Mouse (Mus musculus) heart, adult 9 months (tissue): ENCODE results near the gene Slc51b.

ENCODE experiments used
- DNase-seq, 2 experiments: peaks; one replicate each; pipeline ENCODE4 v3.0.0; 2022; ENCODE audit warnings: low spot score in 2 of 2

Slc51b gene

DNA sequence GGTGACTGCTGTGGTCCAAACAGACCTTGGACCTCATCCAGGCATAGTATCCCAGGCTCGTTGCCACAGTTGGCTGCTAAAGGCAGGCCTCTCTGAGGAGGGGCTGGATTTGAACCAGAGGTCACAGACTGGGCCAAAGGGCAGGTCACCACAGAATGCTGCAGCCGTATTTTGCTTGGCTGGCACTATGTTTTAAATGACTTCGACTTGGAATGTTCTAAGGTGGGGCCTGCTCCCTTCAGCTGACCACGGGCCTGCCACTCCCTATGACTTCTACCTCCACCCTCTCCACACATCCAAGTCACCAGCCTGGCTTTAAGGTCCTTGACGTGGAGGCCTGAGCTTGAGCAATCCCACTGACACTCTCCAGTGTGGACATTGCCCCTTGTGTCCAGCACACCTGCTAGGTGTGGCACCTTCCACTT, 13.9 kb downstream of the Slc51b start:
- DNase-seq, result peak; percentile 37 to 56

- DNase-seq, result no peak
Observed at GRCm38 (mm10) chr9:65407861-65408260, 14.9 kb downstream of the Slc51b start.

- DNase-seq, result no peak
Observed at GRCm38 (mm10) chr9:65407327-65407726, 15.4 kb downstream of the Slc51b start.

DNA sequence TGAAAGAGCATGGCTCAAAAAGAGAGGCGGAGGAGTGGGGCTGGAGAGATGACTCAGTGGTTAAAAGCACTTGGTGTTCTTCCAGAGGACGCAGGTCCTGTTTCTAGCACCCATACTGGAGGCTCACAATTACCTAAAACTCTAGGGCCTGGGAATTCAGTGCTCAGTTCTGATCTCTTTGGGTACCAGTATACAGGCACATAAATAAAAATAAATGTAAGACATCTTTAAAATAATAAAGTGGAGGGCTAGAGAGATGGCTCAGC, 17.6 kb downstream of the Slc51b start:
- DNase-seq, result no peak

DNA sequence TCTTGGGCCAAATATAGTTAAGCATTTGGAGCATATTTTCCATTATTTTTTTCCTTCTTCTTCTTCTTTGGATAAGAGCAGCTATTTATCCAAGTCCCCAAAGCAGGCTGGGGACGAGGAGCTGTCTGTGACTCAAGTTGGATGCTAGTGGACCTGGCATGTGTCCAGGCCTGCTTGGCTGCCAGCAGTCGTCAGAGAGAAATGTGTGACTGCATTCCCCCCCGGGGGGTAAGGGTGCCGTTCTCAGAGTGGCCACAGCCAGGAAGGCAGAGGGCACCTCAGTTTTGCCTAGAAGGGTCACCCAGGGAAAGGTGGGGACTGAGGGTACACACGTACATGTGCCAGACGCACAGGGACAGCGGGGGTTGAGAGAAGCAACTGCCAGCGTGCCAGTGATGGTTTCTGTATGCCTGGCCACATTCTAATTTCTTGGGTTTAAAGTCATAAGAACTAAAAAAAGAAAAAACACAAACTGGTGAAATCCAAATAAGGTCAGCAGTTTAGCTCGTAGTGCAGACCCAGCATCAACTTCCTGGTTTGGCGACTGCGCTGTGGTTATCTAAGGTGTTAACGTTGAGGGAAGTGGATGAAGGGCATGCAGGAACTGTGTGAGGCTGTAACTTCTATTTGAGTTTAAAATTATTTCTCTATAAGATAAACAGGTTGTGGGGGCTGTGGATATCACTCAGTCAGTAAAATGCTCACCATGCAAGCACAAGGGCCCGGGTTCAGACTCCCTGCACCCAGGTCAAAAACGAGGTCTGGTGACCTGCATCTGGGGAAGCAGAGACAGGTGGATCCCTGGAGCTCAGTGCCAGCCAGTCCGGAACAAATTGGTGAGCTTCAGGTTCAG, 18.2 kb downstream of the Slc51b start:
- DNase-seq, result peak; percentile 81 to 90

DNA sequence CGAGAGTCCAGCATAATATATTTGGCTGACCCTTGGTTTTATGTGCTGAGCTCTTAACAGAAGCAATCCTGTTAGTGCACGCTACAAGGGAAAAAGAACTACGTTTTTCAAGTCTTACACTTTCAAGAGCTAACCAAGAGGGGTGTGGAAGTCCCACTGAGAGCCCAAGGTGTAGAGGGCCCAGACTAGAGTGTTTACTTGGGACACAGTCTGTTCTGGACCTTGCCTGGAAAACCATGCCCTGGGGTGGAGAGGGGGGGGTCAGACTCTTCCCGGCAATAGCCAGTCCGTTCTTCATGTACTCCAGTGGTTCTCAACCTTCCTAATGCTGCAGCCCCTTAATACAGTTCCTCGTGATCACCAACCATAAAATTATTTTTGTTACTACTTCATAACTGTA, 22.8 kb downstream of the Slc51b start:
- DNase-seq, result no peak

- DNase-seq, result peak; percentile 77 to 81
Observed at GRCm38 (mm10) chr9:65398279-65398678, 24.5 kb downstream of the Slc51b start, which contains the start of gene Rasl12. Gene Rasl12 (plus strand): TSS chr9:65398506.

GRCm38 (mm10) chr9:65394360-65394759, 28.4 kb downstream of the Slc51b start:
- DNase-seq, result peak; percentile 40 to 69

DNA sequence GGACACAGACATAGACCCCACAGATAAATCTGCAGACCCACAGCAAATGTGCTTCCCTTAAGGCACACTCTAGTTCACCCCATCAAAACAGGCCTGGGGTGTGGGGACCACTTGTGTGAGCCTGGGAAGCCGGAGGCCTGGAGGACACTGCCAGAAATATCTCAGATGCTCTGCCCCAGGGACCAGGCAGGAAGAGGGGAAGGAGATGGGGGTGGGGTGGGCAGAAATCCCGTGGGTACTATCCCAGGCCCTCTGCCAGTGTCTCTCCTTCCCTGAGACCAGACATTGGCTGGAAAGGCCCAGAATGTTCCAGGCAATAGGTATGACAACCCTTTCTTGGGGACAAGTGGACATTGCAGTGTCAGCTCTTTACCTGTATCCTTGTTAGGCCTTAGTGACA, 29.1 kb downstream of the Slc51b start:
- peak; percentile 46 to 63 for DNase-seq

GRCm38 (mm10) chr9:65392638-65393364, 30.0 kb downstream of the Slc51b start:
- peak in 1 of 2 experiments; percentile 67 for DNase-seq

DNA sequence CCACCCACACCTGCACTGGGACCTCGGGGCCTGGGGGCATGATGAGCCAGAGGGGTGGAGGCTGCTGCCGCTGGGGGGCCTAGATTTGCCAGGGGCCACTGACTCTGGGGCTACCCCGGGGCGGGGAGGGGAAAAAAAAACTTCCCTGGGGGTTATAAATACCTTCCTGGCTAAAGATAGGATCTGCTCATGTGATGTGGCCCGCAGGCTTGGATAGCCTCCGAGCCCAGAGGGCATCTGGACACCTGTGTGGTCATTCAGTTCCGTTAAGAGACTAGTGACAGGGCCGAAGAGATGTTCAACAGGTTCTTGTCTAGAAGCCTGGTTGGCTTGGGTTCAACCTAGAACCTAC, 31.2 kb downstream of the Slc51b start, which contains the start of gene Kbtbd13:
Gene Kbtbd13, minus strand, starts transcription at position 40 of the 352 bp plus-strand sequence.
- DNase-seq, result peak; percentile 43 to 52

- DNase-seq, result no peak
Observed at GRCm38 (mm10) chr9:65390752-65391612, 31.8 kb downstream of the Slc51b start.

DNA sequence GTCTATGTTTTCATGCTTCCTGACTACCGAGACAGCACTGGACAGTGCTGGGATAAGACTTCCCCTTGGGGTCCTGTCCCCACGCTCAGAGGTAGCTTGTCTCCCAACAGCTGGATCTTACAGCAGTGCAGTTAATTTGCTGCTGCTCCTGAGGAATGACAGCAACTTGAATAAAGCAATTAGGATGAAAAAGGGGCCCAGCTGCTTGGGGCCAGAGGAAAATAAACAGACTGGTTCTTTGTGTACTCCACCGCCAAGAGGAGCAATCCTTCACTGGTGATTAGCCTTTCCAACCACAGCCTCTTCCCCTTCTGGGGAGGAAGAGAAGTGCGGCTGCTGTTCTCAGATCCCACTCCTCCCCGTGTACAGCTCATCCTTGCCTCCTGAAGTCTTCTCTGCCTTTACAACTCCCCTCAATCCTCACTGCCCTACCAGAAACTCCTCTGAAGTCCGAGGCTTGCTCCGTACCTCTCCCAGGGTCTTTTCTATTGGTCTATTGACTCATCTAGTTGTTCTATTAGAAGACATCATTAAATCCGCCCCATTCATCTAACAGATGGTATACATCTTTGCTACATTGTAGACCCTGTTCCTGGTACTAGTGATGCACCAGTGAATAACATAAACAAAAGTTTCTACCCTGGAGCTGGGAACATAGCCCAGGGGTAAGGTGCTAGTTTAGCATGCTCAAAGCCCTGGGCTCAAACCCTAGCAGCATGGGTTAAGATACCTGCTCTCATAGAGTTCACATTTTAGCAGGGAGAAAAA, 36.2 kb downstream of the Slc51b start:
- no peak for DNase-seq

GRCm38 (mm10) chr9:65384276-65384675, 38.5 kb downstream of the Slc51b start:
- no peak for DNase-seq

- no peak for DNase-seq
Observed at GRCm38 (mm10) chr9:65382751-65383097, 40.0 kb downstream of the Slc51b start.

DNA sequence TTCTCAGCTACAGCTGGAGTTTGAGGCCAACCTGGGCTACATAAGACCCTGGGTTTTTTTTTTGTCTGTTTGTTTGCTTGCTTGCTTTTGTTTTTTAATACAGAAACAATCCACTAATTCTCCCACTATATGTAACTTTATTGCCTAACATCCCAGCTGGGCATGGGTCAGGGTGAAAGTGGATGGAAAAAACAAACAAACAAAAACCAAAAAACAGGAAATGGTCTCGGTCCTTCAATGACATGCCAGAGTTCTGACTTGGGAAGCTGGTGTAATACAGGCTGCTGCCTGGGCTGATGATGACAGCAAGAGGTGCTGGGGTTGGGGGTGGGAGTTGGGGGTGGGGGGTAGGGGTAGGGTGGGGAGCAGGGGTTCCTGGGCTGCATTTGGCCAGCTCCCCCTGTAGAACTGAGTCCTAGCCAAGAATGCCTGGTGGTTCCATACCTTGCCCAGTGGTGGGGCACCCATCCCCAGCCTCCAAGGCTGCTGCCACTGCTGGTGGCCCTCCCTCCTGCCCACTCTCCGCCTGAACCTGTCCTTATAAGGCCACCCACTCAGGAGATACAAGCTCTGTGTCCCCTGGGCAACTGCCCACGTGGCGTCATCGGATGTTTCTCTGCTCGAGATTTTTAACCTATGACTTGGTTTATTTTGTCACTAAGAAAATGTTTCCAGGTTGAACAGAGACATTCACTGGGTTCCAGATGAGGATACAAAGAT, 40.6 kb downstream of the Slc51b start:
- no peak for DNase-seq

DNA sequence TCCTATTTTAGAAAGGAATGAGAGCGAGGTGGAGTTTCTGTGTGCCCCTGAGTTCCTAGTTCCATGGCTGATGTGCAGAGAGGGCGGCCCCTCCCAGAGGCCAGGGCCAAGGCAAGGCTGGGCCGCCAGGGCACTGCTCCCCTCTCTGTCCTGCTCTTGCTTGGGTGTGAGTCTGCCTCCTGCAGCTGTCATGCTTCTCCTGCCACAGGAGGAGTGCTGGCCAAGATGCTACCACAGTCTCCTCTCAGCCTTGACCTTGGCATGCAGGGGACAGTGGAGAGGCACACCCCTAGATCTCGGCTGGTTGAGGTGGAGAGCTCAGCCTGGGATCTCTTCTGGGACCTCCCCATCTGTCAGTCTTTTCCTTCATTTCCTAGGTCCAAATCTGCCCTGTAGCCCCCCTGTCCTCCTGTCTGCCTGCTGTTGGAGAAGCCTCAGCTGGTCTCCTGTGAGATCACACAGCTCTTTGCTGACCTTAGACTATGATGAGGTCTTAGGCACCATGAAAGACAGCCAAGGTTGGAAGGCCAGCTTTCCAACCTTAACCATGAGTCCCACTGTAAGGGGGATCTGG, 41.7 kb downstream of the Slc51b start:
- DNase-seq, result no peak

- DNase-seq, result no peak
Observed at GRCm38 (mm10) chr9:65375163-65375934, 47.4 kb downstream of the Slc51b start.

GRCm38 (mm10) chr9:65374468-65375162, 48.1 kb downstream of the Slc51b start:
- no peak for DNase-seq
